Mouse (Mus musculus): ENCODE data around the gene Gm572. TPM values are rescaled to one million over a fixed set of nuclear protein-coding genes. Genes with fewer than 3 reads are reported as not detected.

Gm572 gene
- total RNA-seq (2021): 1 to 10 TPM; 5.8 to 6.3 TPM
- long read RNA-seq, experiment 1, partial matches to known transcripts: 0 of 2 reads
- long read RNA-seq, experiment 1, other reads (novel, unspliced or antisense): 2 of 2 reads
- long read RNA-seq, experiment 2: 0 reads

DNA sequence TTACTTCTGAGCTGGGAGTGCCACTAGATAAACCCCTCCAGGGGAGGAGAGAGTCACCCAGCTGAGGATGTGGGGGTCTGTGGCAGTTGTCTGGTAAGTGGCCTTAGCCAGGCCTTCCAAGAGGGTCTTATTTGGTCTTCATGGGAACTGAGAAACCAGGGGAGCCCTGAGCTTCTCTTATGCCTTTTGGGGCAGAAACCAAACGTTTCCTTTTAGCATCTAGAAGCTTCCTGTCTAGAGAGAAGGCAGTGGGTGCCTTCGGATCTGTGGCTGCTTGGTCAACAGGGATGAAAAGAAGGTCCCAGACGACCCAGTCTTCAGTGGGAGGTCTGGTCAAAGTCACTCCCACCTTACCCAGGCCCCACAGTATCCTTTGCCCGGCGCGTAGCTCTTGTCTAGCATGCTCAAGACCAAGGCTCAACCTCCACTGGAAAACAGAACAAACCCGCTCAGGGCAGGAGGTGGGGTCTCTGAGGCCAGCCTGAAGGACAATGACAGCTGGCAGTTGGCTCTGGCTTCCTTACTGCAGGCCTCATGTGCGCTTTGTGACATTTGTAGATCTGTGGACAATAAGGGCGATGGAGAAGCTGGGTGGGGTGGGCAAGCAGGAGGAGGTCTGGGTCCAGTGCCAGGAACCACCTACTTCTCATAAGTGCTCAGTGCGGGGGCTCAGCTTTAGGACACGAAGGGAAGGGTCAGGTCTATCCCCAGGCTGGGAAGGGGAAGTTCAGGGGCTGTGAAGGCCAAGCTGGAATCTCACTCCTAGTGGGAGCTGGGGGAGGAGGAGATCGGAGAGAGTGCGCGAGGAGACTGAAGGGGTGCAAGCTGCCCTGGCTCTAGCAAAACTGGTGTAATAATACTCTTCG is at the start of gene Gm572:
Gene Gm572 (plus strand): TSS at position 27 of the 866 bp plus-strand sequence.
- no peak for DNase-seq (ENCODE audit: low spot score)

DNA sequence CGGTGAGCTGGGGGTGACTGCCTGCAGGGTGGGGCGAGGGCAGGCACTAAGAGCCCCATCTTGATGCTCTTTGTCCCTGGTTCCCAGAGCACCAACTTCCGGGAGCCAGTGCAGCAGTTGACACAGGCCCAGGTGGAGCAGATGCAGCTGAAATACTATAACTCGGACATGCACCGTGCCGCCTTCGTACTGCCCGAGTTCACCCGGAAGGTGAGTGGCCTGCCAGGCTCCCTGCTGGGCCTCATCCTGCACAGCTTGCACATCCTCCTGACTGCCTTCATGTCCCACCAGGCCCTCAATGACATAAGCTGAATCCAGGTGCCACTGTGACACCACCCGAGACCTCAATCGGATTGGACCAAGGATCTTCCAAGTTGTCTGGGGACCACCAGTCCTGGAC is 49.1 kb upstream of the Gm572 start:
- DNase-seq (ENCODE audit: low spot score): no peak

DNA sequence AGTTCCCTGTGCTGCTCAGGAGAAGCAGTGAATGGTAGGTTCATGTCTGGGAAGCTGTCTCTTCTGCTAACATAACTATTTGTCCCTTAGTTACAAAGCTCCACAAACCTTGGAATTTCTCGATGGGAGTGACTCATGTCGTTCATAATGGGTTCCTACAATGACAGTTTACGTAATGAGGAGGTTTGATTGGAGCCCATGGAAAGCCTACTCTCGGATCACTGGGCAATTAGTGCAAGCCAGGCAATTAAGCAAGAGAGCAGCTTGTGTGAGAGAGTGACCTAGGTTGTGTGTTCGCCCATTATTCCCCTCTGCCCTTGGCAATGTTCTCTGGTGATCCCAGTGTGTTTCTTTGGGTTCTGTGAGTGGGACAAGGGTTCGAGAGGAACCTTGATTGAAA is 47.2 kb upstream of the Gm572 start:
- DNase-seq (ENCODE audit: low spot score): no peak

DNA sequence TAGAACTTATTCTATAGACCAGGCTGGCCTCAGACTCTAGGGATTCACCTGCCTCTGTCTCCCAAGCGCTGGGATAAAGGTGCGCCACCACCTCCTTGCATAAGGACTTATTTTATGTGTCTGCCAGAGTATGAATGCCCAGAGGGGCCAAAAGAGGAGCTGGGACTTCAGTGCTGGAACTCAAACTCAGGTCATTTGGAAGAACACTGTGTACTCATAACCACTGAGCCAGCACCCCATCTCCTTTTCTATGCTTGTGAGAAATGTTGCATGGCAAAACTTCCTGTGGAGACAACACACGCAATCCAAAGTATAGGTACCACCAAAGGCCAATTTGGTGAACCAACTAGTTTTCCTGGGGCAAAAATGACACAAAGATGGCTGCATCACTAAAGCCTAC is 46.4 kb upstream of the Gm572 start:
- no peak for DNase-seq (ENCODE audit: low spot score)

GRCm38 (mm10) chr4:148598826-148599225 is 44.3 kb upstream of the Gm572 start:
- DNase-seq (ENCODE audit: low spot score): no peak

DNA sequence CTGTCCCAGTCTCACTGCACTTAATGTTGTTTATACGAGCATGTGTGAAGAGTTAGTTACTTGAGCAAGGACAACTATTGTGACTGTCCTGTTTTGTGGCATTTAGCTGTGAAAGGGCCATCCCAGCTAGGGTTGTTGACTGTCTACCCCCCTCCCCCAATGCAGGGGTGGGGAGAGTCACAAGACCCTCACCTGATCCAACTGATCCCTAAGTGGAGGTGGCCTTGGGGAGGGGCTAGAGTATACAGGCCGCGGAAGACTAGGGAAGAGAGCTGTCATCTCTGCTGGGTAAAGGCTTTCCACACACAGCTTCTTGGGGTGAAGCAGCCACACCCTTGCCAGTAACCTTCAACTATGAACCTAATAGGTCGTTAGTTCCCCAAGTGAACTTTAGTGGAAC is 42.8 kb upstream of the Gm572 start:
- no peak for DNase-seq (ENCODE audit: low spot score)

DNA sequence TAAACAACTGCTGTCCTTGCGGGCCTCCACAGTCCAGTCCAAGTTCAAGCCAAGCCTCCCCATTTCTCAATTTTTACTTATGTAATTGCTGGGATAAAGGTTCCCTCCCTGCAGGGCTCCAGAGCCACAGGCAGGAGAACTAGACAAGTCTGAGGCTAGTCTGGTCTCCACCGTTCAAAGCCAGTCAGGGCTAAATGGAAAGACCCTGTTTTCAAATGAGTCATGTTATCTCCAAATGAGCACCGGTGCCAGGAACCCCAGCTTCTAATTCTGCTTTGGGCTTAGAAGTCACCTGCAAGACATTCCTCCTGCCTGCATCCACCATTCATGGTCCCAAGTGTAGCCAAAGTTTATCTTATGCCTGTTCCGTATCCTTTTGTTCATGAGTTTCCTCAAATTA is 41.2 kb upstream of the Gm572 start:
- no peak for DNase-seq (ENCODE audit: low spot score)

GRCm38 (mm10) chr4:148602357-148603120 is 40.6 kb upstream of the Gm572 start, which contains the start of gene Masp2:
Gene Masp2, plus strand, starts transcription at chr4:148602554.
- no peak for DNase-seq (ENCODE audit: low spot score)

GRCm38 (mm10) chr4:148603376-148604139 is 39.6 kb upstream of the Gm572 start:
- no peak for DNase-seq (ENCODE audit: low spot score)

GRCm38 (mm10) chr4:148604141-148604540 is 39.0 kb upstream of the Gm572 start:
- DNase-seq (ENCODE audit: low spot score): no peak

DNA sequence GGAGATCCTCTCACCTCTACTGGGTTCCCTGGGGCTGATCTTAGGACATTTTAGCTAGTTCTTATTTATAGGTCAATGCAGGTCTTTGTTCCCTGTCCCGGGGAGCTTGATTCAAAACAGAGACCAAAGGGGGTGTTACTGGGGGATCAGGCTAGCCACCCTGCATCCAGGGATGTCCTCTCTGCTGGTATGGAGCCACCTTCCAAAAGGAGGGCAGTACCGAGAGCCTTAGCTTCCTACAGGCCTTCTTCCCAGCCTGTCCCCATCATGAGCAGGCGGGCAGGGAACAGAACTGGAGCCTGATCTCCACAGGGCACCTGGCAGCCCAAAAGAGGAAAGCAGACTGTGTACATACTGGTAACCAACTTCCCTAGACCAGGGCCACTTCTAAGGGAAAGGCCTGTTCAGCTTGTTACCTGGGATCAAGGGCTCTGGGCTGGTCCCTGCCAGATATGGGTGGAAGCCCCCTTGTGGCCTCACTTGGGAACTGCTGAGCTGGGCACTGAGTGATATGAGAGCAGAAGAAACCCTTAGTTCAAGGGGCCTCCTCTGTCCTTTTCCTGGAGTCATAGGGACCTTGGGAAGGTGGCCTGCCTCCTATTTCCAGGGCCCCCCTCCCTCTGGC is 38.5 kb upstream of the Gm572 start:
- DNase-seq (ENCODE audit: low spot score): peak; percentile 48

DNA sequence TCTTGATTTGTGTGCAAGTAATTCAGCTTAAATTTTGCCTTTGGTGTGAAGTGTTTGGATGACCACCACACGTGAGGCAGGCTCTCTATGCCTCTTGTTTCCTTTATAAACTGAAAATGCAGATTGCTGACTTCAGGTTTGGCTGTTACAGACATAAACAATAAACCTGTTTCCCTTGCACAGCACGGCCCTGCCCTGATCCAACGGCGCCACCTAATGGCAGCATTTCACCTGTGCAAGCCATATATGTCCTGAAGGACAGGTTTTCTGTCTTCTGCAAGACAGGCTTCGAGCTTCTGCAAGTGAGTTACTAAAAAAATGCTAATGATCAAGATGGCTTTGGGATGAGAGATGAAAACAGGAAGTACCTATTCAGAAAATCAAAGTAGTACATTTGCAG is 35.4 kb upstream of the Gm572 start:
- DNase-seq (ENCODE audit: low spot score): peak; percentile 66

DNA sequence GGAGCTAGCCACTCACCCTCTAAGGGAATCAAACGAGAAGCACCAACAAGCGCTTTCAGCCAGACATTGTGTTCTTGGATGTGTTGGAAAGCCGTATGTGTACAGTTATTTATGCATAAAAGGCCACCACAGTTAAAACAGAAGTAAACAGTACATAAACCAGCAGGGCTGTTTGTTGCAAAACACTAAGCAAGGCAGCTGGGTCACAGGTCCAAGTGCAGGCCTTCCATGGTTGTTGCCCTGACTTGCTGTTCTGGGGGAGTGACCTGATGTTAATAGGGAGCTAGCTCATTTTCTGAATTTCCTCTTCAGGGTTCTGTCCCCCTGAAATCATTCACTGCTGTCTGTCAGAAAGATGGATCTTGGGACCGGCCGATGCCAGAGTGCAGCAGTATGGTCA is 33.3 kb upstream of the Gm572 start:
- no peak for DNase-seq (ENCODE audit: low spot score)

DNA sequence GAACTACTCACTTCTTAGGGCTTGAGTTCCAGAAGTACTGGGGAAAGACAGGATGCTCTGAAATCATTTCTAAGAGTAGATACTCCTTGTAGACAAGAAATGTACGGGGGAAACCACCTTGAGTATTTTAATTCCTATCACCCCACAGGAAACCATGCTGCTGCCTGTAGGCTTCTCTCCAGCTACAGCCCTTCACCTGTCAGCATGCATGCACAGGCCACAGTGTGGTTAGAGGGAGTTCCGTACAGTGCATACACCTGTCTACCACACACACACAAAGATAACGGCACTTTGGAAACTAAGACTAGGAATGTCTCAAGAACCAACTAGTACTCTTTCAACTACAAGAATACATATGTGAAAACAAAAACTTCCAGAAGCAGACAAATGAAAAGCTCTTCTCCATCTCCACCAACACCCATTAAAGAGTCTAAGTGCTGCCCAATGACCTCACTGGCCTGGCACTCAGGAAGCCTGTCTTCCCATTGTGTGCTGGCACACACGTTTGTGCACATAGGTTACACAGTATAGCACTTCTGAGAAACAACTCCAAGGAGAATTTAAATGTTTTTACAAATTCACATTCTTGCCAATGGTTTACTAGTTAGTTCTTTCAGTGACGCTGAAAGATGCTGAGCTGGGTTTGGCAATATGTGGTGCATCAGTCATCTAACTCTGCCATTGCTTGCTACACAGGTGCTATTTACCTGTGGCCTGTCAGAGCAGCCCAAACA is 32.3 kb upstream of the Gm572 start:
- DNase-seq (ENCODE audit: low spot score): no peak

- DNase-seq (ENCODE audit: low spot score): no peak
These were observed 30.6 kb upstream of the Gm572 start for GRCm38 (mm10) chr4:148612557-148612956.

DNA sequence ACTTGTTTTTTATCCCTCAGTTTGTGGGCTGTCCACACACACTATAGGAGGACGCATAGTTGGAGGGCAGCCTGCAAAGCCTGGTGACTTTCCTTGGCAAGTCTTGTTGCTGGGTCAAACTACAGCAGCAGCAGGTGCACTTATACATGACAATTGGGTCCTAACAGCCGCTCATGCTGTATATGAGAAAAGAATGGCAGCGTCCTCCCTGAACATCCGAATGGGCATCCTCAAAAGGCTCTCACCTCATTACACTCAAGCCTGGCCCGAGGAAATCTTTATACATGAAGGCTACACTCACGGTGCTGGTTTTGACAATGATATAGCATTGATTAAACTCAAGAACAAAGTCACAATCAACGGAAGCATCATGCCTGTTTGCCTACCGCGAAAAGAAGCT is 29.4 kb upstream of the Gm572 start:
- no peak for DNase-seq (ENCODE audit: low spot score)

DNA sequence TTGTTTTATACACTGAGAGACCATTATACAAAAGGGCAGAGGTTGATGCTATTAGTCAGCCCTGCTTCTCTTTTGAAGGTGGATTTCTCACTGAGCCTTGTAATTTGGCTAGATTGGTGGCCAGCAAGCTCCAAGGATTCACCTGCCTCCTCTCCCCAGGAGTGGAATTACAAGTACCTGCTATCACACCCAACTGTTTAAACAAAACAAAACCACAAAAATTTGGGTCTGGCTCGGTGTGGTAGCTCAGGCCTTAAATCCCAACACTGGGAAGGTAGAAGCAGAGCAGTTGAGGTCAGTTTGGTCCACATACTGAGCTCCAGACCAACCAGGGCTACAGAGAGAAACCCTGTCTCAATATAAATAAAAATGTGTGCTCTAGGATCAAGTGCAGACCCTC is 23.3 kb upstream of the Gm572 start:
- DNase-seq (ENCODE audit: low spot score): no peak

GRCm38 (mm10) chr4:148620718-148621117 is 22.4 kb upstream of the Gm572 start:
- no peak for DNase-seq (ENCODE audit: low spot score)

- DNase-seq (ENCODE audit: low spot score): no peak
These were observed 20.6 kb upstream of the Gm572 start for GRCm38 (mm10) chr4:148622485-148622884.

GRCm38 (mm10) chr4:148623609-148624008 is 19.5 kb upstream of the Gm572 start:
- no peak for DNase-seq (ENCODE audit: low spot score)

- no peak for DNase-seq (ENCODE audit: low spot score)
These were observed 18.1 kb upstream of the Gm572 start for GRCm38 (mm10) chr4:148625010-148625409.
